Mouse (Mus musculus) mouse embryonic stem cell (cell line): ENCODE measurements around the gene Tbc1d21.

Experiments used
- in situ Hi-C, 2 experiments: fragments of 300-500 bp; cut with MboI; formaldehyde crosslinking; loops; 1 replicate in 1 of 2; 3 replicates in 1 of 2; pipeline ENCODE4 v1.14.3; 2019 to 2020; ENCODE audit warnings: low sequenced_read_pairs in 2 of 2, low pct_unique_long_range_greater_than_20kb in 1 of 2, mixed read lengths in 1 of 2; ENCODE audit not compliant: unreplicated experiment in 1 of 2

Gene Tbc1d21

GRCm38 (mm10) chr9:58310043-58310660 is 60.1 kb downstream of the Tbc1d21 start:
- in situ Hi-C loops: no loop called here
